Mouse (Mus musculus) kidney, embryonic 14.5 days (tissue): Measurements from ENCODE around the gene Cacna1g. TPM values are rescaled to one million over a fixed set of nuclear protein-coding genes. Genes with fewer than 3 reads are reported as not detected.

Experiments used
- ATAC-seq: fragments of 200-750 bp; cut with Nextera tagmentation; 2 replicates; pipeline ENCODE4 v1.8.0; 2017; ENCODE audit warnings: moderate number of reproducible peaks, mild to moderate bottlenecking, moderate TSS enrichment, moderate library complexity; ENCODE audit not compliant: low FRiP score, low TSS enrichment
- H3K27ac ChIP-seq: fragments of 300-500 bp; sonication (generic); 2 replicates; pipeline ENCODE4 v1.5.1; 2014; ENCODE audit warnings: low read depth, mild to moderate bottlenecking, low read length, moderate library complexity, mixed read lengths
- H3K27me3 ChIP-seq: fragments of 300-500 bp; sonication (generic); 2 replicates; pipeline ENCODE4 v1.6.1; 2014; ENCODE audit warnings: mild to moderate bottlenecking, low read length; ENCODE audit not compliant: control insufficient read depth, insufficient read depth
- H3K36me3 ChIP-seq: fragments of 300-500 bp; sonication (generic); 2 replicates; pipeline ENCODE4 v1.6.1; 2014; ENCODE audit warnings: low read length, mixed read lengths; ENCODE audit not compliant: control insufficient read depth, insufficient read depth
- H3K4me1 ChIP-seq: fragments of 300-500 bp; sonication (generic); 2 replicates; pipeline ENCODE4 v1.6.1; 2014; ENCODE audit warnings: low read length, mixed read lengths; ENCODE audit not compliant: control insufficient read depth, insufficient read depth
- H3K4me2 ChIP-seq: fragments of 300-500 bp; sonication (generic); replicated peaks from 2 replicates; pipeline ENCODE4 v1.6.1; 2014; ENCODE audit warnings: low read depth, mild to moderate bottlenecking, low read length
- H3K4me3 ChIP-seq: fragments of 300-500 bp; sonication (generic); 2 replicates; pipeline ENCODE4 v1.5.1; 2014; ENCODE audit warnings: mild to moderate bottlenecking, low read length
- H3K9ac ChIP-seq: fragments of 300-500 bp; sonication (generic); 2 replicates; pipeline ENCODE4 v1.6.1; 2014; ENCODE audit warnings: low read depth, mild to moderate bottlenecking, low read length, moderate library complexity
- H3K9me3 ChIP-seq: fragments of 300-500 bp; sonication (generic); 2 replicates; pipeline ENCODE4 v1.6.1; 2016; ENCODE audit warnings: low read length; ENCODE audit not compliant: control insufficient read depth
- WGBS: fragments of 180-500 bp; shearing (Covaris S2); extraction: QIAGEN DNeasy Blood & Tissue Kit; methylation state at CpG from one replicate; pipeline ENCODE4 v1.1.7; 2014; 5-methylcytosine and 5-hydroxymethylcytosine counted together
- polyA plus RNA-seq: library from polyadenylated mRNA; unstranded; fragments of >200 nt; fragmentation: Nextera tagmentation; extraction: Ambion mirVana; gene quantifications from 2 replicates; pipeline ENCODE4 v1.2.1, GENCODE M21; 2014

The Cacna1g gene
- polyA plus RNA-seq: 8.7 and 14.1 TPM in 2 replicates

- H3K27me3 ChIP-seq: peaks cover 30% of the 10 kb centered on the region
- H3K4me2 ChIP-seq: peak within 1 kb of the TSS; percentile 97
- no peaks in the 10 kb centered on the region for H3K36me3 ChIP-seq
- ATAC-seq: peak; percentile 92
- H3K4me1 ChIP-seq: peaks cover 53% of the 10 kb centered on the region
- H3K4me3 ChIP-seq: peak within 1 kb of the TSS; percentile 73
- under 1% methylated on average over 49 of the region's 71 CpGs for WGBS
- peak within 1 kb of the TSS; percentile 75 for H3K9ac ChIP-seq
- peak within 1 kb of the TSS; percentile 44 for H3K27ac ChIP-seq
- no peaks in the 10 kb centered on the region for H3K9me3 ChIP-seq
Observed at GRCm38 (mm10) chr11:94473707-94474543, at the start of gene Cacna1g. Cacna1g (minus strand) TSS chr11:94474198.

- H3K27me3 ChIP-seq: no peaks in the 10 kb centered on the region
- ATAC-seq: peak; percentile 61
- H3K9ac ChIP-seq: peak within 1 kb of the TSS; percentile 64
- H3K4me3 ChIP-seq: peak within 1 kb of the TSS; percentile 52
- WGBS: 1% methylated on average over 41 of the region's 42 CpGs
- 0 out of 2 replicates have a peak within 1 kb of the TSS, but pooled peaks have one; percentile 30 for H3K27ac ChIP-seq
- peaks cover 38% of the 10 kb centered on the region for H3K4me1 ChIP-seq
- H3K4me2 ChIP-seq: peak within 1 kb of the TSS; percentile 93
- no peaks in the 10 kb centered on the region for H3K36me3 ChIP-seq
- no peaks in the 10 kb centered on the region for H3K9me3 ChIP-seq
Observed at GRCm38 (mm10) chr11:94521219-94521843, 47.3 kb upstream of the Cacna1g start, which contains the start of gene Mycbpap. Mycbpap (minus strand) TSS chr11:94521742.

GRCm38 (mm10) chr11:94513452-94513851, 39.5 kb upstream of the Cacna1g start:
- Histone ChIP-seq H3K4me1 (peaks cover 13% of the 10 kb centered on the region), H3K9ac (no peak overlapping the region)
- 60% methylated on average over 9 of the region's 9 CpGs for WGBS

GRCm38 (mm10) chr11:94508976-94509375, 35.0 kb upstream of the Cacna1g start:
- no peak overlapping the region for H3K27ac ChIP-seq
- no peaks in the 10 kb centered on the region for H3K36me3 ChIP-seq
- no peak overlapping the region for H3K4me3 ChIP-seq
- no peak overlapping the region for H3K4me2 ChIP-seq
- peaks cover 2% of the 10 kb centered on the region; the same call in 1 of the 2 replicates for H3K9me3 ChIP-seq
- 0 out of 2 replicates have a peak, but pooled peaks cover 7% of the 10 kb centered on the region for H3K4me1 ChIP-seq
- 73% methylated on average over 10 of the region's 10 CpGs for WGBS
- no peak for ATAC-seq
- no peaks in the 10 kb centered on the region; the same call in 1 of the 2 replicates for H3K27me3 ChIP-seq
- no peak overlapping the region for H3K9ac ChIP-seq

More at GRCm38 (mm10) chr11:94513452-94513851, 39.5 kb upstream of the Cacna1g start:
- Histone ChIP-seq H3K4me2 (no peak overlapping the region), H3K9me3 (peaks cover 2% of the 10 kb centered on the region; the same call in 1 of the 2 replicates), H3K4me3 (no peak overlapping the region), H3K36me3 (no peaks in the 10 kb centered on the region), H3K27me3 (no peaks in the 10 kb centered on the region), H3K27ac (no peak overlapping the region)
- ATAC-seq: no peak

- Histone ChIP-seq H3K9me3 (no peaks in the 10 kb centered on the region), H3K4me3 (no peak overlapping the region), H3K4me1 (peaks cover 38% of the 10 kb centered on the region), H3K36me3 (no peaks in the 10 kb centered on the region), H3K4me2 (no peak overlapping the region), H3K9ac (no peak overlapping the region), H3K27ac (no peak overlapping the region), H3K27me3 (no peaks in the 10 kb centered on the region)
- WGBS: 90% methylated on average over 8 of the region's 8 CpGs
- ATAC-seq: no peak
Observed at GRCm38 (mm10) chr11:94501482-94501881, 27.5 kb upstream of the Cacna1g start.

- H3K4me3 ChIP-seq: peak overlapping the region; percentile 39
- H3K9me3 ChIP-seq: no peaks in the 10 kb centered on the region
- peak overlapping the region; percentile 56; the same call in 1 of the 2 replicates for H3K9ac ChIP-seq
- H3K36me3 ChIP-seq: no peaks in the 10 kb centered on the region
- peak overlapping the region; percentile 79; the same call in 1 of the 2 replicates for H3K27ac ChIP-seq
- WGBS: 18% methylated on average over 8 of the region's 8 CpGs
- H3K4me1 ChIP-seq: peaks cover 39% of the 10 kb centered on the region
- ATAC-seq: 0 out of 2 replicates have a peak, but pooled peaks have one; percentile 8
- peak overlapping the region; percentile 59 for H3K4me2 ChIP-seq
- no peaks in the 10 kb centered on the region for H3K27me3 ChIP-seq
Observed at GRCm38 (mm10) chr11:94500362-94500761, 26.4 kb upstream of the Cacna1g start.

GRCm38 (mm10) chr11:94499661-94500152, 25.7 kb upstream of the Cacna1g start, which contains the start of gene Epn3:
Epn3 (minus strand) TSS chr11:94499974.
- H3K9me3 ChIP-seq: no peaks in the 10 kb centered on the region
- peak within 1 kb of the TSS; percentile 79; the same call in 1 of the 2 replicates for H3K27ac ChIP-seq
- peak within 1 kb of the TSS; percentile 39 for H3K4me3 ChIP-seq
- peak; percentile 81 for ATAC-seq
- peaks cover 39% of the 10 kb centered on the region for H3K4me1 ChIP-seq
- H3K4me2 ChIP-seq: peak within 1 kb of the TSS; percentile 59
- peak within 1 kb of the TSS; percentile 56 for H3K9ac ChIP-seq
- H3K27me3 ChIP-seq: no peaks in the 10 kb centered on the region
- no peaks in the 10 kb centered on the region for H3K36me3 ChIP-seq
- WGBS: under 1% methylated on average over 26 of the region's 26 CpGs

GRCm38 (mm10) chr11:94499035-94499434, 25.0 kb upstream of the Cacna1g start:
- peak; percentile 53 for ATAC-seq

More at GRCm38 (mm10) chr11:94499035-94499434, 25.0 kb upstream of the Cacna1g start:
- WGBS: 4% methylated on average over 2 of the region's 2 CpGs
- Histone ChIP-seq H3K27ac (peak overlapping the region; percentile 79; the same call in 1 of the 2 replicates), H3K9me3 (no peaks in the 10 kb centered on the region), H3K9ac (peak overlapping the region; percentile 56; the same call in 1 of the 2 replicates), H3K4me3 (peak overlapping the region; percentile 39), H3K4me2 (peak overlapping the region; percentile 59), H3K4me1 (peaks cover 39% of the 10 kb centered on the region), H3K36me3 (no peaks in the 10 kb centered on the region), H3K27me3 (no peaks in the 10 kb centered on the region)
